Mouse (Mus musculus) limb, embryonic 14.5 days (tissue): ENCODE results near the gene Keap1. TPM values are rescaled to one million over a fixed set of nuclear protein-coding genes. Genes with fewer than 3 reads are reported as not detected.
A peak's percentile ranks its signal among the peaks of the same experiment; 100 is the strongest.
"Not testable (repeated sequence)": the region's sequence is repeated elsewhere in the genome, so short reads cannot be mapped to it uniquely, and the experiment has no call there.

Experiments used
- ATAC-seq: fragments of 200-750 bp; cut with Nextera tagmentation; 2 replicates; pipeline ENCODE4 v1.8.0; 2017; ENCODE audit warnings: low read depth, moderate number of reproducible peaks, moderate TSS enrichment; ENCODE audit not compliant: low FRiP score
- DNase-seq: peaks from one replicate; pipeline ENCODE4 v3.0.0-alpha.2; 2015; ENCODE audit warnings: low spot score
- H3K27ac ChIP-seq: fragments of 300-500 bp; sonication (generic); replicated peaks from 2 replicates; pipeline ENCODE4 v1.5.1; 2014; ENCODE audit warnings: low read depth, mild to moderate bottlenecking, low read length, moderate library complexity, mixed read lengths
- H3K27me3 ChIP-seq: fragments of 300-500 bp; sonication (generic); 2 replicates; pipeline ENCODE4 v1.6.1; 2014; ENCODE audit warnings: low read length, mixed read lengths; ENCODE audit not compliant: control insufficient read depth, insufficient read depth
- H3K36me3 ChIP-seq: fragments of 300-500 bp; sonication (generic); 2 replicates; pipeline ENCODE4 v1.6.1; 2014; ENCODE audit warnings: mild to moderate bottlenecking, low read length, moderate library complexity, mixed read lengths; ENCODE audit not compliant: control insufficient read depth, insufficient read depth
- H3K4me1 ChIP-seq: fragments of 300-500 bp; sonication (generic); 2 replicates; pipeline ENCODE4 v1.6.1; 2014; ENCODE audit warnings: antibody characterized with exemption, low read length, mixed read lengths; ENCODE audit not compliant: control insufficient read depth, insufficient read depth
- H3K4me2 ChIP-seq: fragments of 300-500 bp; sonication (generic); replicated peaks from 2 replicates; pipeline ENCODE4 v1.6.1; 2014; ENCODE audit warnings: low read depth, mild to moderate bottlenecking, low read length, moderate library complexity; ENCODE audit not compliant: severe bottlenecking
- H3K4me3 ChIP-seq: fragments of 300-500 bp; sonication (generic); replicated peaks from 2 replicates; pipeline ENCODE4 v1.5.1; 2014; ENCODE audit warnings: low read length
- H3K9ac ChIP-seq: fragments of 300-500 bp; sonication (generic); 2 replicates; pipeline ENCODE4 v1.6.1; 2014; ENCODE audit warnings: mild to moderate bottlenecking, low read depth, low read length, moderate library complexity; ENCODE audit not compliant: severe bottlenecking
- H3K9me3 ChIP-seq: fragments of 300-500 bp; sonication (generic); 2 replicates; pipeline ENCODE4 v1.6.1; 2016; ENCODE audit warnings: low read length; ENCODE audit not compliant: control insufficient read depth
- POLR2A ChIP-seq: fragments of 200-500 bp; IDR thresholded peaks from 2 replicates; pipeline ENCODE4 v1.8.0; 2012; ENCODE audit warnings: inconsistent platforms, mild to moderate bottlenecking, moderate library complexity, borderline replicate concordance; ENCODE audit not compliant: insufficient read depth, insufficient read length; ENCODE audit errors: extremely low read depth
- WGBS: fragments of 180-500 bp; shearing (Covaris S2); extraction: QIAGEN DNeasy Blood & Tissue Kit; methylation state at CpG from one replicate; pipeline ENCODE4 v1.1.7; 2014; 5-methylcytosine and 5-hydroxymethylcytosine counted together
- polyA plus RNA-seq, 2 experiments: library from polyadenylated mRNA; depleted of rRNA in 1 of 2; stranded (reverse) in 1 of 2; unstranded in 1 of 2; fragments of >200 nt; fragmentation: Nextera tagmentation in 1 of 2; extraction: Ambion mirVana in 1 of 2; gene quantifications; 2 replicates each; pipeline versions ENCODE4 v1.2.1 to v1.2.3; 2012 to 2014

Keap1 gene
- polyA plus RNA-seq, 2 experiments, result 50.4 to 52.8 TPM

DNA sequence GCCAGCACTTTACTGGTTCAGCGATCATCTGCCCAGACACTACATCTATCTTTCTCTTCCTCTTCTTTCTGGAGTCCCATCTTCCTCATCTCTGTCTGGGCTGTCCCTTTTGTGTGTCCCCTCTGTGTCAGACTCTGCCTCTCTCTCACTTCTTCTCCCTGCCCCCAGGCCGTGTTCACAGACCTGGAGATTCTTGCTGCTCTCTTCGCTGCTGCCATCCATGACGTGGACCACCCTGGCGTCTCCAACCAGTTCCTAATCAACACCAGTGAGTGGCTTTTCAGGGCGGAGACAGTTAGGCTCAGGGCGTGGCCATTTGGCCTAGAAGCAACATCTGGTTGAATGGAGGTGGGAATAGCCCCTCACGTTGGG, 35.0 kb downstream of the Keap1 start:
- H3K4me1 ChIP-seq, result 0 out of 2 replicates have a peak, but pooled peaks cover 6% of the 10 kb centered on the region
- no peak overlapping the region for H3K4me2 ChIP-seq
- TF ChIP-seq POLR2A, result no peak
- no peaks in the 10 kb centered on the region for H3K27me3 ChIP-seq
- whole genome bisulfite sequencing, result 20% methylated on average over 8 of the region's 8 CpGs
- H3K9ac ChIP-seq, result no peak overlapping the region
- no peak for ATAC-seq
- H3K27ac ChIP-seq, result no peak overlapping the region
- H3K4me3 ChIP-seq, result no peak overlapping the region
- no peaks in the 10 kb centered on the region for H3K36me3 ChIP-seq
- no peaks in the 10 kb centered on the region for H3K9me3 ChIP-seq
- DNase-seq, result no peak

DNA sequence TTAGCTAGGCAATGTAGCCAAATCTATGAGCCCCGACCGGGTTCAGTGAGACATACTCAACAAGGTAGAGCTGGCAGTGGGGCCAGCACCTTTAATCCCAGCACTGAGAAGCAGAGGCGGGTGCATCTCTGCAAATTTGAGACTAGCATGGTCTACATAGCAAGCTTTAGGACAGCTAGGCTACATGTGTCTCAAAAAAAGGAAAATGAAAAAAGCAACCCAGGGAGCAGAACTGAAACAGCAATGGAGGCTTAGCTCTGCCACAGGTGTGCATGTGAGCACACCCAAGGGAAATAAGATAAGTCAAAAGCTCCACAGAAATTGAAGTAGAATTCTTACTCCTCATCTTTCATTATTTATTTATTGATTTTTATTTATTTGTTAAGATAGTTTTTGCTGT, 40.2 kb downstream of the Keap1 start:
- Histone ChIP-seq H3K27me3 (no peaks in the 10 kb centered on the region), H3K27ac (no peak overlapping the region), H3K4me1 (peaks cover 6% of the 10 kb centered on the region; the same call in 1 of the 2 replicates), H3K9ac (no peak overlapping the region), H3K36me3 (no peaks in the 10 kb centered on the region), H3K9me3 (no peaks in the 10 kb centered on the region), H3K4me3 (no peak overlapping the region), H3K4me2 (no peak overlapping the region)
- ATAC-seq, result no peak
- no peak for TF ChIP-seq POLR2A
- DNase-seq, result no peak
- 83% methylated on average over 3 of the region's 3 CpGs for WGBS

DNA sequence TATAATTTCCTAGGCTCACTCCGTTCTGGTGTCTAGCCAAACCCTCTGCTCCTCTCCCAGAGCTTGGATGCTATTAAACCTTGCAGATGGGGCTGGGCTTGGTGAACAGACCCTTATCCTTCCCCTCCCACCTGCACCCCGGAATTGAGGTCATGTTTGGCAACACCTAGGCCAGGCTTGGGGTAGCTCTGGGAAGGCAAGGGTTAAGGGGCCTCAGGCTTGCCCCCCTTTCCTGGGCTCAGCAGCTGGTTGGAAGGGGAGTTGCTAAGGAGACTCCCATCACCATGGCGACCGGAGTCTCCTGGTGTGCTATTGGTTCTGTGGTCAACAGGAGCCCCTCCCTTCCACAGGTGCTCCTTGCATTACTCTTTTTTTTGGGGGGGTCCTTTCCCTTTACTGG, 41.2 kb downstream of the Keap1 start:
- WGBS, result 16% methylated on average over 4 of the region's 4 CpGs
- TF ChIP-seq POLR2A, result no peak

DNA sequence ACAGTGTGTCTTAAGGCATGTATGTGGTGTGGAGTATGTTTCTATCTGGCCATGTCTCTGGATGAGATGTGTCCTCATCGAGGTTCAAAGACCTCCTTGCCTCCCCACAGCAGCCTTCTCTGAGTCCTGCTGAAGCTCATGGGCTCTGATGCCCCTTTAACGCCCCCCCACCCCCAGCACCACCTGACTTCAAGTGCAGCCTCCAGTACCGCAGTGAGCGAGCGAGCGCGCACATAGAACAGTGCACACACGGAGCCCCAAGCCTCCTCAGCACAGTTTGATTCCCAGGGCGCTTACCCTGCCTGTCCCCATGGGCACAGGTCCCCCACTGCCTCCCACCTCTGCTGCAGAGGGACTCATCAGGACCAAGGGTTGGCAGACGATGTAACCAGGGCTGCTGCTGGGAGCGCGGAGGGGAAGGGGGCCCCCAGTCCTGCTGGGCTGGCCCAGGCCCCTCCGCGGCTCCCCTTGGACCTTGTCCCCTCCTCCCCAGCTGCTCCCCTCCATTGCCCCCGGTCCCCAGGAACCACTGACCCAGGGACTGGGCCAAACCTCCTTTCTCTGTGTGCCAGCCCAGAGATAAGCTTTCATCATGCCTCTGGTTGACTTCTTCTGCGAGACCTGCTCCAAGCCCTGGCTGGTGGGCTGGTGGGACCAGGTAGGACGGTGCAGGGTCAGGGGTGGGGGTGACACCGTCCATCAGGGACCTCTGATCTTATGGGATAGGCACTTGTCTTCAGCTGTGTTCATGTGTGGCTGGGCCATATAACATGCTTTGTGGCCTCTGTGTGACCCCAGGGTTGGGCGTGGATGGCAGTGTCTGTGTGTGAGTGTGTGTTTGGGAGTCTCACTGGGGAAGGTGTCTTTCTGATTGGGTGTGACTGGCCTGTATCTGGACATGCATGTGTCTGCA, 42.4 kb downstream of the Keap1 start:
- Histone ChIP-seq H3K9ac (peak overlapping the region; percentile 52; the same call in 1 of the 2 replicates), H3K36me3 (no peaks in the 10 kb centered on the region), H3K4me3 (peak overlapping the region; percentile 34), H3K27ac (no peak overlapping the region), H3K4me1 (peaks cover 6% of the 10 kb centered on the region; the same call in 1 of the 2 replicates), H3K4me2 (peak overlapping the region; percentile 47), H3K27me3 (no peaks in the 10 kb centered on the region), H3K9me3 (no peaks in the 10 kb centered on the region)
- DNase-seq (no peak), ATAC-seq (peak; percentile 75)
- 30% methylated on average over 17 of the region's 19 CpGs for WGBS
- no peak for TF ChIP-seq POLR2A

More for the DNA sequence above, 41.2 kb downstream of the Keap1 start:
- peak overlapping the region; percentile 47; the same call in 1 of the 2 replicates for H3K4me2 ChIP-seq
- H3K27ac ChIP-seq, result no peak overlapping the region
- no peak for DNase-seq
- no peaks in the 10 kb centered on the region for H3K9me3 ChIP-seq
- H3K4me1 ChIP-seq, result peaks cover 6% of the 10 kb centered on the region; the same call in 1 of the 2 replicates
- H3K4me3 ChIP-seq, result no peak overlapping the region
- H3K27me3 ChIP-seq, result no peaks in the 10 kb centered on the region
- ATAC-seq, result peak; percentile 76; the same call in 1 of the 2 replicates
- H3K36me3 ChIP-seq, result no peaks in the 10 kb centered on the region
- H3K9ac ChIP-seq, result no peak overlapping the region

DNA sequence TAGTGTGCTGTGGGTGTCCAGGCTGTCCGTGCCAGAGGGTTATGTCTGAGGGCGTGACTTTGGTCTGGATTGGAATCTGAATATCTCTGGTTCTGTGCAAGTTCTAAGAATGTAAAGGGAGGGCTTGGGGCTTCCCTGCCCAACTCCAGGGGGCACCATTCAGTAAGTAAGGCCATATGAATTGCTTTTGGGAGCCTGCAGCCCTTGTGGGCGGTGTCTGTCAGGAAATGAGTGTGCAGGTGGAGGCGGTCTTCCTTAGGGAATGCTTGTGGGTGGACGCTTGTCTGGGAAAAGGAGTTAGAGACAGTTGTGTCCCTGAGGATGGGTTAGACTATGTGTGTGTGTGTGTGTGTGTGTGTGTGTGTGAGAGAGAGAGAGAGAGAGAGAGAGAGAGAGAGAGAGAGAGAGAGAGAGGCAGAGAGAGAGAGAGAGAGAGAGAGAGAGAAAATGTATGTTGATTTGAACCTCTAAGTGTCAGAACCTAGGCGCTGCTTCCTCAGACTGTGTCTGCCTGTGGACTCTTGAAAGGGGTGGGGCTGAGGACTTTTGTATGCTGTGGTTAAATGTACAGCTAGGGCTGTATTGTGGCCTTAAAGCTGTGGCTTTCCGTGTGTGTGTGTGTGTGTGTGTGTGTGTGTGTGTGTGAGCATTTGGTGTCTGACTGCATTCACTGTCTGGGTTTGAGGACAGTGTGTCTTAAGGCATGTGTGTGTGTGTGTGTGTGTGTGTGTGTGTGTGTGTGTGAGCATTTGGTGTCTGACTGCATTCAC, 43.2 kb downstream of the Keap1 start:
- H3K36me3 ChIP-seq, H3K4me3 ChIP-seq, H3K4me1 ChIP-seq, ATAC-seq, H3K27me3 ChIP-seq, H3K4me2 ChIP-seq, H3K27ac ChIP-seq, H3K9me3 ChIP-seq, DNase-seq: not testable (repeated sequence)
- H3K9ac ChIP-seq, result peak overlapping the region; percentile 12; the same call in 1 of the 2 replicates
- 58% methylated on average over 7 of the region's 7 CpGs for WGBS
